Mouse (Mus musculus) left cerebral cortex, postnatal 10 days (tissue): ENCODE data around the gene Pabpn1l. TPM values are rescaled to one million over a fixed set of nuclear protein-coding genes. Genes with fewer than 3 reads are reported as not detected.

ENCODE experiments used
- DNase-seq, 2 experiments: peaks; one replicate each; pipeline ENCODE4 v3.0.0; 2021 to 2022; ENCODE audit warnings: low spot score in 2 of 2, mixed read lengths in 1 of 2; ENCODE audit errors: extremely low spot score in 1 of 2
- intact Hi-C: fragments of 180-260 bp; cut with DNase I; formaldehyde crosslinking; loops from one replicate; pipeline ENCODE4 v1.15.1; 2025
- total RNA-seq, 2 experiments: library from RNA; stranded (reverse); gene quantifications; 2 replicates each; pipeline ENCODE4 v1.2.3; 2021

Pabpn1l gene
- total RNA-seq: not detected

DNA sequence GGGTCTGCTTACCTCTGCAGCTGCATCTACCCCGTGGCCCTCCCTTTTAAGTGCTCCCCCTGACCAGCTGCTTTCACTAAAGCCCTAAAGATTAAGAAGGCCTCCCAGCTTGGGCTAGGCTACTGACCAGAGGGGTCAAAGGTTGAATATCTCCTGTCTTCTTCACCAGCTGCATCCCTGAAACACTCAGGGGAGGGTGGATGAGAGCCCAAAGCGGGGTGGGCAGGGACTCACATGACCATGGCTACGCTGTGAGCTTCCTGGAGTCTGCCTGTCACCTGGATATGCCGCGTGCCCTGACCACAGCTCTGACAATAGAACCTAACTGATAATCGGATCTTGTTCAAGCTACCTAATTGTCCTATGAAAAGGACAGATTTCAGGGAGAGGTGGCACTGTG lies at the start of gene Pabpn1l:
Gene Pabpn1l (minus strand): TSS at position 13 of the 400 bp plus-strand sequence.
- intact Hi-C loops: no loop called here

DNA sequence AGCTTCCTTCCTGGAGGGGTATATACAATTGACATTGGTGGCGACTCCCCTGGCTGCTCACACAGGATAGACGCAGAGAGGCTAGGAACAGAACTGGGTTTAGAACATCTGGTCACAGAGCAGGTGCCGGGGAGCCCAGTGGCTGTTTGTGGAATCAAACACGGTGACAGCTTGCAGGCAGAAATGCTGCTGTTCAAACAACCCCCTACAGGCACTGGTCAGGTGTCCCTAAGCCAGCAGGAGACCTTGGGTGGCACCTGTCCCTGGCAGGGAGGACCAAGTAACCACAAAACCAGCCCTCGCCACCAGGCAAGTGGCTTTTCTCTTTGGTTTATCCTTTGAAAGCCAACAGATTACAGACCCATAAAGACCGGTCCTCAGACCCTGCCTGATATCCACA lies 49.4 kb upstream of the Pabpn1l start:
- no peak for DNase-seq
- intact Hi-C loops: no loop called here

More for the DNA sequence above, at the start of gene Pabpn1l:
- no peak for DNase-seq

DNA sequence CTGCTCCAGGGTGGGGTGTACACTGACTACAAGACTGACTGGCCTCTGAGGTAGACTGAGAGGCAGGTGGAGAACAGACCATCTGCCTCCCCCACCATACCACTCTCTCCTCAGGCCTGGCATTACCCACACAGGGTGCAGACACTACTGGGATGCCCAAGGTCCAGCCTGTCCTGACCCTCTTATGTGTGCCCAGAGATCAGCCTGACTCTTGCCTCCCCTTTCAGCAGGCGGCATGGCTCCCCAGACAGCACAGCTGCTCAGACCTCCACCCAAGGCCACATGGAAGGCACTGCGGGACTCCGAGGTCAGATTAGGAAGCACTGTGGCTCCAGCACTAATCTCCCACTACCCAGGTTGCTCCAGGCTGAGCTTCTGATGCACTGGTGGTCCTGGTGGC lies 48.2 kb upstream of the Pabpn1l start:
- intact Hi-C loops: no loop called here
- DNase-seq: no peak

DNA sequence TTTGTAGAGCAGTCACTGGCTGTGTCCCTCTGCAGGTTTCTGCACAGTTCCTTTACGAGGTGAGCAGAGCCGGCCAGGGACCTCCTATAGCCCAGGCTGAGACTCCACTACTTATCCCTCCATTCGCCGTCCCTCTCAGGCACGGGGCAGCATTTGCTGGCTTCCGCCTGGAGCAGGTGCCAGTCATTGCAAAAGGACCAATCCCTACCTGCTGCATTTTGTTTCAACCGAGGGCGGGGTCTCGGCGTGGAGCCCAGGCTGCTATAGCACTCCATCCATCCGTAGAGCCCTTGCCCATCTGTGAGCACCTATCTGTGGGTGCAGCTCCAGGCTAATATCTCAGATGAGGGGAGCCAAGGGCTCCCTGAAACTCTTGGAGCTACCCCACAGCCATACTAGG lies 47.5 kb upstream of the Pabpn1l start:
- intact Hi-C loops: no loop called here
- no peak for DNase-seq

DNA sequence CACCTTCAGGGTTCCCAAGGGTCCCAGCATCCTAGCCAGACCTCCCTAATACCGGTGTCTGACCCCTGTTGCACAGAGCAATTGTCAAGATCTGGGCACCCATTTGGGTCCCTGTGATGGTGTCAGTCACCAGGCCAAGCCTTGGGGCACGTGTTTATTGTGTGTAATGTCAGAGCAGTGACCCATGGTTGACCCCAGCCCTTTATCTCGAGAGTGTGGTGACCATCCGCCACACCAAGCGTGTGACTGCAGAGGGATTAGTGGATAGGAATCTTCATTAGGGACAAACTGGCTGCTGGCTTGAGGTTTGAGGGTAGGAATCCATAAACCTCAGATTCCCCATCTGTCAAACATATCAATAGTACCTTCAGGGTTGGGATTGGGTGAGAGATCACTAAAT lies 46.8 kb upstream of the Pabpn1l start:
- intact Hi-C loops: no loop called here

DNA sequence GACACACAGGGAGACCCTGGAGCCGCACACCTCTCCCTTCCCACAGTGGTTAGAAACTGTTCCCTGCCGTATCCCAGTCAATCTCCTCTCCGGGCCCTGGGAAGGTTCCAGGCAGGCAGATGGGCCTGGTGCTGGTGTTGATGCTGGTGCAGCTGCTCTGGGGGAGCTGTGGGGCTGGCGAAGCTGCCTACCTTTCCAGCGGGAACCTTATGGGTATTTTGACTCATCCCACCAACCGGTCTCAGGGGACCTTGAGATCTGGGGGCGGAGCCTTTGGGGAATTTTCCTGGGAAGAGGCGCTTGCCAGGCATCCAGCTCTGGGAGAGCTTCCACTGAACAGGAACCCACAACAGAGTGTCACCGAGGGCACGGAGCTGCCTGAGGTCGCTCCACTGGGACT lies 45.3 kb upstream of the Pabpn1l start:
- DNase-seq: no peak
- intact Hi-C loops: no loop called here

More for the DNA sequence above, 46.8 kb upstream of the Pabpn1l start:
- no peak for DNase-seq

DNA sequence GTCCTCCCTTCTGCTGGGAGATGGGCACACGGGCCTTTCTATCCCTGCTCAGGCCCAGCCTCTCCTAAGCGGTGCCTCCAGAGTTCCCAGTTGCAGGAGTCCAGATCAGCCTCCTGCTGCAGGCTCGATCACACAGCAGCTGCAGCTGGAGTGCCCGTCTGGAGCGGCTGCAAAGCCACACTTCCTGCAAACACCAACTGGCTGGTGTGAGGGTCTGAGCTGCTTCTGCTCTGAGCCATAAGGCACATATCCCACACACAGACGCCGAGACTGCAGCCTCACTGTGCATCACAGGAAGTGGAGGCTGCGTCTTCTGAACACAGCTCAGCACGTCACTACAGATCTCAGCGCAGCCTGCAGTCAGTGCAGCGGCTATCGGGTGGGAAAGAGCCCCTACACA lies 44.3 kb upstream of the Pabpn1l start:
- intact Hi-C loops: no loop called here
- peak; percentile 59 to 61 for DNase-seq

DNA sequence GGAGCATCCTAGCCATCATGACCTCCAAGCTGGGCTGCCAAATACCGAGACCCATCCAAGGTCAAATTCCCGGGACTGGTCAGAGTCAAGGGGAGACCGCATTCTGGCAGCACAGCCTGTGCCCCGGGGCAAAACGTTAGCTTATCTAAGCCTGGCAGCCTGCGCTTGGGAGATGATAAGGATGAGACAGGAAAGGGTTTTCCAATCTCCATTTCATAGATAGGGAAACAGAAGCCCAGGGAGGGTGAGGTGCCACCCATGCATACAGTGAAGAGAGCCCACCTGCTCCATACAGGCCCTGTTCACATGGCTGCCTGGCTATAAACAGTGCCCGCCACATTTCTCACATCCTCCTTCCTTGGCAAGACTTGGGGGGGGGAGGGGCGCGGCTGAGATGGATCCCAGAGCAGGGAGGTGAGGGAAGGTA lies 43.8 kb upstream of the Pabpn1l start:
- intact Hi-C loops: no loop called here

DNA sequence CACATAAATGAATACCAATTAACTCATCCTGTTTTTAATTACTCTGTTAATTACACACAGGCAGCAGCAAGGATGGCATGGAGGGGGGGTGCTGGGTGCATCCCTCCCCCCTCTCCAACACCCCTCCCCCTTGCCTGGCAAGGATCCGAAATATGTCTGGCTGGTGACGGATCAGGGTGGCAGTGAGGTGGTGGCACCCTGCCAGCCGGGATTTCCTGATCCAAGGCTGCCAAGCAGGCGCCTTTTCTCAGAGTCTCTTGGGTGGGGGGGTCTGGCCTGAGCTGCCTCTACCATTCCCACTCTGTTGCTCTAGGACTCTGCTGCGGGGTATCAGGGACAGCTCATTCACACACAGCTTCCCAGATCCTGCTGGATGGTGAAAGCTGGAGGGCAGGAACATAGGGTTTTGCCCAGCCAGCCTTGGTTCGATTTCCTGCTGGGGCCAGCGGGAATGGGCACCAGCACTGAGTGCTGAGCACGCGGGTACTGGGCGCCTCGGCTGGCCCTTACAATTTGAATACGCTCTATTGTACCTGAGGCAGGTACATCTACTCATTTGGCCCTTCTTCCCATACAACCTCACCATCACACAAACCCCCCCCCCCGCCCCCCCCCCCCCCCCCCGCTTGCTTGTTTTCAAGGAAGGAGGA lies 43.3 kb upstream of the Pabpn1l start:
- DNase-seq: peak; percentile 48 to 86
- intact Hi-C loops: no loop called here

More for the DNA sequence above, 43.8 kb upstream of the Pabpn1l start:
- DNase-seq: no peak

DNA sequence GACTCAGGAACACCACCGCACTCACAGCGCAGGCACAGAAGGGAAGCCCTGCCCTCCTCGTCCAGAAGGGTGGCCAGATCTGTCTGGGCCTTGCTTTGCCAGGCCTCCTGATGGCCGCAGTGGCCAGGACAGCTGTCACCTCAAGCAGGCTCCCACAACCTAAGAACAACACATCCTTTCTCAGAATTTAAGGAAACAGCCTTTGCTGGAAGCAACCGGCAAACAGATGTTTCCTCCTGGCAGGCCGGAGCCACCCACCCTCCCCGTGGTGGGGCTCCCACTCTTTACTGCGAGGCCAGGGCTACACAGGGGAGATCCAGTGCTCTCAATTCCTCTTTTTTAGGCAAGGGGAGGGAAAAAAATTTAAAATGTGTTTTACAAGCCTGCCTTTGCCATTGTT lies 42.7 kb upstream of the Pabpn1l start:
- peak; percentile 49 to 86 for DNase-seq
- intact Hi-C loops: no loop called here

DNA sequence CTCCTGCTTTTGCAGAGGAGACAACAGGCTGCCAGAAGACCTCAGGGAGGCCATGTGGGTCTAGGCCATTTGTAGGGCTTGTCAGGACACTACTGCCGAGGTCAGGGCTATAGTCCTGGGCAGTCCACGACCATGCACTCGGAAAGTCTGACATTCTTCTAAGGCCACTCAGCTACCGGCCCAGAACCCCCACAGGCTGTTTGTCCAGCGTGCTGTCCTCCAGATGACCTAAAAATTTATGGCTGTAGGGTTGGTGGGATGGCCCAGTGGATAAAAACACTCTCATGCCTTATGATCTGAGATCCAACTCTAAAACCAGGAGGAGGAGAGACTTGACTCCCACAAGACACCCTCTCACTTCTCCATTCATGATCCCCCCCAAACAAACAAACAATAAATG lies 41.1 kb upstream of the Pabpn1l start:
- intact Hi-C loops: no loop called here
- DNase-seq: no peak

DNA sequence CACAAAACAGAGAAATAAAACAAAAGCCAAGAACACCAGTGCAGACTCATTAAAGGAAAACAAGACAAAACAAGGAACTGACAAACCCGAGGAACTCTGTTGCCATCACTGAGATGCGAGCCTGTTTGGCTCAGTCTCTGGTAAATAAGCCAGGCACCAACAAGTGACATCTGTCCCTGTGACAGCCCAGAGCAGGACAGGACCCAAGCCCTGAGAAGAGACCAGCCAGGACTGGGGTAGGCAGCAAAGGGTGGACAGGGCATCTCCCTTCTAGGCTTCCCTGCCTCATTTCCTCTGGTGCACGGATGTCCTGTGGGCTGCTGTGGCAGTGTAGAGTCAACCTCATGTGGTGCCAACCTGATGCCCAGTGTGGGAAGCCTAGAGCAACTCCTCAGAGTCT lies 40.6 kb upstream of the Pabpn1l start:
- no peak for DNase-seq
- intact Hi-C loops: no loop called here

DNA sequence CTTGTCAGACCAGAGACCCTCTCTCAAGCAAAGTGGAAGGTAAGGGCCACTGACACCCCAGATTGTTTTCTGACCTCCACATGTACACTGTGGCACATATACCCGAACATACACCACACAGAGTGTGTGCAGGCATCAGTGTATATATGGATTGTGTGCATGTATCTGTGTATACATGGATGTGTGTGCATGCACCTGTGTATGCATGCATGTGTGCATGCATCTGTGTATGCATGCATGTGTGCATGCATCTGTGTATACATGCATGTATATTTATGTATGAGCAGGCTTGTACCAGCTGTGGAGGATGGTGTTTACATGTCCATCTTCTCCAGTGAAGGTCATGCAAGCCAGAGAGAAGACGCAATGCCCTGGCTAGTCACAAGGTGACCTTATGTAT lies 39.4 kb upstream of the Pabpn1l start:
- no peak for DNase-seq
- intact Hi-C loops: no loop called here

DNA sequence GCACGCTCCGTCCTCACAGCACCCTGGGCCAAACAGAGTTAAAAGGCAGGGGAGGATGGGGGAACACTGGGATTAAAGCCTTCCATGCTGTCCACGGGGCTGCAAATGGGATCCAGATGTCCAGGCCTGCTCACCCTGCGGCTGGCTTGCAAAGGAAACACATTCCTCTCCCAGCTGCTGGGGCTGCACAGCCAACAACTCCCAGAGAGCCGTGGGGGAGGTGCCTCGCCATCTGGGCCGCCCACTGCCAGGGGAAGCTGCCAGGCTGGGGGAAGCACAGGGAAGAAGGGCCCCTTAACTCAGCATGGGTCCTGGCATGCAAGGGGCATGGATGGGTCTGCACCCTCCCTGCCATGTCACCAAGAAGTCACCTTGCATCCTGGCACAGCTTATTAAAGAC lies 38.6 kb upstream of the Pabpn1l start:
- peak; percentile 60 to 93 for DNase-seq
- intact Hi-C loops: no loop called here

DNA sequence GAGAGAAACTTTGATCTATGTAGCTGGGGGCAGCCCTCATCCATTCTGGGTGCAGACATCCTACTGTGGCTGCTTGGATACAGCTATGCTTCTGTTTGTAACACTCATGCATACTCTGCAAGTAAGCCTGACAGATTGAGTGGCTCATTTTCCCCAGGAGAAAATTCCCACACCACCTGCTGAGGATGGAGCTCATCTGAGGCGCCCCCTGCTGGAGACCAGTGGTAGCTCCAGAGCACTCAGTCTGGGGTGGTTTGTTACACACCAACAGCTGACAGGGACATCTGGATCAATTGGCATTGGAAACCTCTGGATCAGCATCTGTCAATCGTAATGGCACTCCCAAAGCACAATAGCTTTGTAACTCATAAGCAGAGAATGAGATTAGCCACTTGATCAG lies 37.5 kb upstream of the Pabpn1l start:
- intact Hi-C loops: no loop called here
- DNase-seq: no peak

DNA sequence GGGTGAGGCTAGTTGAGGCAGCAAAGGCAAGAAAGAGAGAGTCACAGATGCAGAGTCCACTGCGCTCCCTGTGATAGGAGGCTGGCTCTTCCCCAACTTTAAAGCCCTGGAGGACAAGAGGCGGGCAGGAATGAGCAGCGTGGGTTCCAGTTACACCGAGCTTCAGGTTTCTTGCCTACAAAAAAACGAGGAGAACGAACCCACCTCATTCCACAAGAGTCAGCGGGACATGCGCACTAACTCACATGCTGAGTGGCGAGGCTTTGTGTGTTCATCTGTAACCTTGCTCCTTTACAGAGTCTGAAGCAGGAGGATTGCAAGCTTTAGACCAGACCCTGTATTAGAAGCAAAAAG lies 36.2 kb upstream of the Pabpn1l start:
- intact Hi-C loops: no loop called here

DNA sequence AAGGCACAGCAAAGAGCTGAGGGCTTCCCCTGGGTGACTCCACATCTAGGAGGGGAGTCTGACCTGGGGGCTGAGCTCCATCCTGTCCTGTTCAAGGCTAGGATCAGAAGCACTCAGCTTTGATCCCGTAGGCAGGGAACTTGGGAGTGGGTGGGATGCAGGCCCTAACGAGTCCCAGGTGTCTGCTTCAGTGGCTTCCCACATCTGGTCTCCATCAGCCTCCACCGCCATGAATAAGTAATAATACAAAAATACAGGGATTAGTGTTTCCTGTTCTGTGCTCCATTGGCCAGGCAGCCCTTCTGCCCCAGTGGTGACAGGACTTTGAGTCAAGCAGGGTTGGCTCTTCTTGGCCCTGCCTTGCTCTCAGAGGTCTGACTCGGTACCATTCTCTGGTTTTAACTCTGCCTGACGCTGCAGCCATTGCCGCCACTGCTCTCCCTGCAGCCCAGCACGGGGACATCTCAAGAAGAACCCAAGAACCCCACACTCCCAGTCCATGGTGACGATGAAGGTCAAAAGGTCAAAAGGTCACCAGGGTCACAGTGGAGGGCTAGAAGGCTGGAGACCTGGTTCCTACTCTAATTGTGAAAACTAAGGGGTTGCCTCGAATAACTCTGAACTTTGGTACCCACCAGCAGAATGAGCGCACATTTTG lies 35.7 kb upstream of the Pabpn1l start:
- DNase-seq: no peak
- intact Hi-C loops: no loop called here

More for the DNA sequence above, 36.2 kb upstream of the Pabpn1l start:
- no peak for DNase-seq

DNA sequence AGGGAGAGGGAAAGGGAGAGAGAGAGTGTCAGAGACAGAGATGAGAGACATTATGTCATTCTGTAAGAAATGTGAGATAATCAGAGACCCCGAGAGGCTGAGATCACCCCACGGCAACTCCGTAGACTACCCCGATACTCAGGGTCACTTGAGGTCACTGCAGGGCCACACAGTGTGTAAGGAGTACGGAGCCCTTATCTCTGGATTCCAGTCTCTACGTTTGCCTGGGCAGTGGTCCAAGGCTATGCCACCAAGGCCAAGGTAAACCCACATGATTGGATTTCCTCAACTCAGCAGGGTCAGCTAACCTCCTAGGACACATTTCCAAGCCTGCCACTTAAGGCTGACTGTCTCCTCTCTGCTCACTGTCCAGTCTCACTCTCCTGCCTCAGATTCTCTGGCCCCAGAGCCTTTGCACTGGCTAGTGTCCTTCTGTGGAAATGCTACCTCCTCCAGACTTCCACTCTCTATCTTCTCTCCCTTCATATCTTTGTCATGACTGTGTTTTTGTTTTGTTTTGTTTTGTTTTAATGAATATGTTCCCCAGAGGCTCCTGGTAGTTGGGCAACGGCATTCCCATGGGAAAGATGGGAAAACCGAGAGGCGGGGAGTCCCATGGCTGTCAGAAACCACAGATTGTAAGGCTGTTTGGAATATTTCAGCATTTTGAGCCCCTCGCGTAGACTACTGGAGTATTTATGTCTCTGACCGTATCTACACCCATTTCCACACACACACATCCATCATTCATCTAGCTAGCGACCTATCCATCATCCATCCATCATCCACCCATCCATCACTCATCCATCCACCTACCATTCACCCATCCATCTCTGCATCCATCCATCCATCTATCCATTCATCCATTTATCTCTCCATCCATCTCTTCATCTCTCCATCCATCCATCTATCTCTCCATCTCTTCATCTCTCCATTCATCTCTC lies 33.8 kb upstream of the Pabpn1l start:
- no peak for DNase-seq
- intact Hi-C loops: no loop called here

DNA sequence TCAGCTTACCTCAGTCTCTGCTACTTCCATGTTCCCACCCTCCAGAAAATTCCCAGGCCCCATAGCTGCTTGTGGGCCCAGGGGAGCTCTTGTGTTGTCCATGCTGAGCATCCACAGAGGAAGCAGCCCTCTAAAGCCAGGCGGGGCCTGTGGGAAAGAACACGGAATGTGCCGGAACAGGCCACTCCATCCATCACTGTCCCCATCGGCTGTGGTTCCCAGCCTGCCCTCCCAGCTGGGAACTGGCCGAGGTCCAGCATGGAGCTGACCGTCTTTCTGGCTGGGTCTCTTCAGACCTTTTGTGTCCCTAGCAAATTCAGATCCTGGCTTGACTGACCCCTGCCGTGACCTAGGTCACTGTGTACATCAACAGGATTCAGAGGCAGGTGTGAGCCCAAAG lies 32.2 kb upstream of the Pabpn1l start:
- peak in 1 of 2 experiments; percentile 75 for DNase-seq
- intact Hi-C loops: no loop called here

DNA sequence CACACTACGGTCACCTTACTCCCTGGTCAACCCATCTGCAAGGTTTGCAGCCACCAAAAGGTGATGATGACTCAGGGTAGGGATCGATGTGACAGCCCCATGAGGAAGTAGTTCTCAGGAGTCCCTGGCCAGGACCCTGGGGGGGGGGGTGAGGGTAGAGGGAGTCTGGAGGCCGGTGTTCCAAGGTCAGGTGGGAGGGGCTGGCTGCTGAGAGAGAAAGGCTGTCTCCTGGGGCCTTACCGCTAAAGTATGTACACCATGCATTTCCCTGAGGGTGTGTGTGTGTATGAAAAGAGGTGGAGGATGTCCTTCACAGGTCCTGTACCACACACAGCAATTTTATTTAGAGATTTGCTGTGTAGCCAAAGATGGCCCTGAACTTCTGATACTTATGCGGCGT lies 30.1 kb upstream of the Pabpn1l start:
- intact Hi-C loops: no loop called here
- DNase-seq: no peak
